Mouse (Mus musculus) bone marrow macrophage, adult 2 months (primary cell): ENCODE measurements around the gene Pole4.

ENCODE experiments used
- CTCF ChIP-seq: IDR thresholded peaks from 2 replicates; pipeline ENCODE4 v1.5.1; 2012; ENCODE audit warnings: low read depth, mild to moderate bottlenecking, low read length, moderate library complexity
- POLR2A ChIP-seq: IDR thresholded peaks from 2 replicates; pipeline ENCODE4 v1.6.1; 2012; ENCODE audit warnings: mild to moderate bottlenecking, low read depth, low read length, borderline replicate concordance

DNA sequence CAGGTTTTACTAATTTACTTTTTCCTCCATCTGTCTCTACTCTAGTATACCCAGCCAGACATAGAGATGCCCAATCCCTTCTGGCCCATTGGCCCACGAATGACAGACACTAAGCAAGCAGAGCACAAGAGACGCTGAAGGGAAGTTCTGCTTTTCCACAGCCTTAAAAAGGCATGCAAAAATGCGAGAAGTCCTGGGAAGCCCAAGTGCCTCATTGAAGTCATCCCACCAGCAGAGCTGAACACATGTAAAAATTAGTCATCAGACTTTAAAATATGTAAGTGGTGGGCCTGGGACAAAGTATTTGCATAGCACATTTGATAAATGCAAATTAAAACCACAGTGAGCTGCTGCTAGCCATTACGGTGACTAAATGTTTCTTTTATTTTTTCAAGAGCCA, 65.1 kb downstream of the Pole4 start:
- TF ChIP-seq CTCF: no peak
- TF ChIP-seq POLR2A: no peak
